Mouse (Mus musculus): ENCODE measurements around the gene Gcsh.

DNA sequence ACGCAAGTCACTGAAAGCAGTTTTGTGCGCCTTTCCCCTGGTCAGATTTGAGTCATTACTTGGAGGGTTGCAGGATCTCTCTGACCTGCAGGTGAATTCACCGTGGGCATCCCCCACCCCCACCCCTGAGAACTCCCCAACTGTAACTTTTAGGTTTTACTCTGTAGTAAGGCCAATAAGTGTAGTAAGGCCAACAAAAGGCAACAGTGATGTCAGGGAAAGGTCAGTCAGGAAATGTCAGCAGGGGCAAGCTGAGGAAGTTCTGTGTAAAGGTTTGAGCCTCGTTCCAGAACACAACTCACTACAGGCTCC lies 49.0 kb downstream of the Gcsh start:
- TF ChIP-seq EP300 (IDR thresholded peaks at IDR 0.05; ENCODE audit: low read depth) (no peak), CTCF (IDR thresholded peaks at IDR 0.05; ENCODE audit: low read depth) (no peak)

Data from heart, postnatal 0 days (tissue).